Mouse (Mus musculus) stomach, embryonic 14.5 days (tissue): ENCODE measurements around the gene Tril. TPM values are rescaled to one million over a fixed set of nuclear protein-coding genes. Genes with fewer than 3 reads are reported as not detected.

ENCODE experiments used
- ATAC-seq: fragments of 200-750 bp; cut with Nextera tagmentation; 2 replicates; pipeline ENCODE4 v1.8.0; 2017; ENCODE audit warnings: low read depth, moderate TSS enrichment; ENCODE audit not compliant: insufficient number of reproducible peaks, insufficient read depth, low FRiP score
- H3K27ac ChIP-seq: fragments of 300-500 bp; sonication (generic); 2 replicates; pipeline ENCODE4 v1.5.1; 2014; ENCODE audit warnings: mild to moderate bottlenecking, low read length, moderate library complexity, mixed read lengths
- H3K27me3 ChIP-seq: fragments of 300-500 bp; sonication (generic); 2 replicates; pipeline ENCODE4 v1.6.1; 2014; ENCODE audit warnings: low read length, control low read depth, mixed read lengths; ENCODE audit not compliant: control insufficient read depth, insufficient read depth
- H3K36me3 ChIP-seq: fragments of 300-500 bp; sonication (generic); 2 replicates; pipeline ENCODE4 v1.6.1; 2014; ENCODE audit warnings: mild to moderate bottlenecking, control low read depth, low read length, moderate library complexity, mixed read lengths; ENCODE audit not compliant: control insufficient read depth, insufficient read depth
- H3K4me1 ChIP-seq: fragments of 300-500 bp; sonication (generic); 2 replicates; pipeline ENCODE4 v1.6.1; 2014; ENCODE audit warnings: low read length, control low read depth, mixed read lengths; ENCODE audit not compliant: control insufficient read depth, insufficient read depth
- H3K4me2 ChIP-seq: fragments of 300-500 bp; sonication (generic); replicated peaks from 2 replicates; pipeline ENCODE4 v1.6.1; 2014; ENCODE audit warnings: low read depth, low read length, control low read depth
- H3K4me3 ChIP-seq: fragments of 300-500 bp; sonication (generic); 2 replicates; pipeline ENCODE4 v1.5.1; 2014; ENCODE audit warnings: low read depth, low read length, control low read depth
- H3K9ac ChIP-seq: fragments of 300-500 bp; sonication (generic); replicated peaks from 2 replicates; pipeline ENCODE4 v1.6.1; 2014; ENCODE audit warnings: low read depth, mild to moderate bottlenecking, control low read depth, low read length, moderate library complexity, mixed read lengths
- H3K9me3 ChIP-seq: fragments of 300-500 bp; sonication (generic); 2 replicates; pipeline ENCODE4 v1.6.1; 2016; ENCODE audit warnings: low read depth, low read length, control low read depth; ENCODE audit not compliant: control insufficient read depth
- WGBS: fragments of 180-500 bp; shearing (Covaris S2); extraction: QIAGEN DNeasy Blood & Tissue Kit; methylation state at CpG from one replicate; pipeline ENCODE4 v1.1.7; 2014; 5-methylcytosine and 5-hydroxymethylcytosine counted together
- polyA plus RNA-seq: library from polyadenylated mRNA; unstranded; fragments of >200 nt; fragmentation: Nextera tagmentation; extraction: Ambion mirVana; gene quantifications from 2 replicates; pipeline ENCODE4 v1.2.1, GENCODE M21; 2014

Tril gene
- polyA plus RNA-seq, 1 experiment from 2014 or later, result 24.0 TPM

DNA sequence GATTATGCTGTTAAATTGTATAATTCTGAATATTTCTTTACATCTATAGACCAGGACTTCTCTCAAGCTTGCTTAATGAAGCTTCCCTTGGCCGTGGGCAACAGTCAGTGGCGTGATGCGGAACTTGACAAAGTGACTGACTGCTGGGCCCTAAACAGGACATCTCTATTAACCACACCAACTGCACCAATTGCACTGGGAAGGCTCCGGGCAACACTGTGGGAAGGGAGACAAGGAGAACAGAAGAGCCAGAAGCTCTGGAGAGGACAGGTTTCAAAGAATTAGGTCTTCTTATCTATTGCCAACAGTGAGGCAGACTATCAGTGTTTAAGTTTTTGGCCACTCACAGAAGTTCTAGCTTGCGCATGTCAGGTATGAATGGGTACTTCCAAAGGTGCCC is 38.4 kb downstream of the Tril start:
- Histone ChIP-seq H3K4me2 (no peak overlapping the region), H3K9me3 (no peaks in the 10 kb centered on the region), H3K36me3 (no peaks in the 10 kb centered on the region), H3K4me1 (no peaks in the 10 kb centered on the region), H3K27me3 (no peaks in the 10 kb centered on the region), H3K27ac (no peak overlapping the region), H3K4me3 (no peak overlapping the region), H3K9ac (no peak overlapping the region)
- ATAC-seq, result no peak
- WGBS, result 90% methylated on average over 5 of the region's 5 CpGs

GRCm38 (mm10) chr6:53781171-53781570 is 39.5 kb downstream of the Tril start:
- no peak overlapping the region for H3K27ac ChIP-seq
- H3K9me3 ChIP-seq, result no peaks in the 10 kb centered on the region
- no peak overlapping the region for H3K4me3 ChIP-seq
- H3K36me3 ChIP-seq, result no peaks in the 10 kb centered on the region
- no peak overlapping the region for H3K9ac ChIP-seq
- 8% methylated on average over 4 of the region's 4 CpGs for WGBS
- no peak for ATAC-seq
- H3K27me3 ChIP-seq, result no peaks in the 10 kb centered on the region
- H3K4me1 ChIP-seq, result no peaks in the 10 kb centered on the region
- no peak overlapping the region for H3K4me2 ChIP-seq

DNA sequence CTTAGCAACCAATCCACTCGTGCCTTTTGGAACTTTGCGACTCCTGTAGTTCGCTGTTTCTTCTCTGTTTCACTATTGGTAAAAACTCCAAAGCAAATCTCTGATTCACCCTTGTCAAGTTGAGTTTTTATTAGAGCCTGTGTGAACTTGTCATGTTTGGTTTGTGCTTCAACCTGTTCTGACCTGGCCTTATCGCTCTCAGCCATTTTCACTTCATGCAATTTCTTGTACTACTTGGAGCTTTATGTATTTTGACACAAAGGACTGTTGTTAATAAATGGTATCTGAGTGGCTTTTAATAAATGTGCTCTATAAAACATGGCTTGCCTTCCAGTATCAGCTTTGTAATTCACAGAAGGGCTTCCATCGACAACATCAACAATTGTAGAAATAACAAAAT is 40.6 kb downstream of the Tril start:
- no peak overlapping the region for H3K4me3 ChIP-seq
- no peaks in the 10 kb centered on the region for H3K9me3 ChIP-seq
- no peaks in the 10 kb centered on the region for H3K4me1 ChIP-seq
- H3K4me2 ChIP-seq, result no peak overlapping the region
- H3K27me3 ChIP-seq, result no peaks in the 10 kb centered on the region
- H3K36me3 ChIP-seq, result no peaks in the 10 kb centered on the region
- no peak for ATAC-seq
- H3K9ac ChIP-seq, result no peak overlapping the region
- 75% methylated on average over 5 of the region's 5 CpGs for WGBS
- peak overlapping the region; percentile 28; the same call in 1 of the 2 replicates for H3K27ac ChIP-seq

- no peak overlapping the region for H3K4me2 ChIP-seq
- no peaks in the 10 kb centered on the region for H3K9me3 ChIP-seq
- H3K36me3 ChIP-seq, result no peaks in the 10 kb centered on the region
- H3K4me3 ChIP-seq, result no peak overlapping the region
- H3K27ac ChIP-seq, result peak overlapping the region; percentile 18; the same call in 1 of the 2 replicates
- ATAC-seq, result no peak
- no peaks in the 10 kb centered on the region for H3K27me3 ChIP-seq
- no peak overlapping the region for H3K9ac ChIP-seq
- WGBS, result 64% methylated on average over 7 of the region's 7 CpGs
- H3K4me1 ChIP-seq, result no peaks in the 10 kb centered on the region
Observed at GRCm38 (mm10) chr6:53779526-53779925, 41.1 kb downstream of the Tril start.

DNA sequence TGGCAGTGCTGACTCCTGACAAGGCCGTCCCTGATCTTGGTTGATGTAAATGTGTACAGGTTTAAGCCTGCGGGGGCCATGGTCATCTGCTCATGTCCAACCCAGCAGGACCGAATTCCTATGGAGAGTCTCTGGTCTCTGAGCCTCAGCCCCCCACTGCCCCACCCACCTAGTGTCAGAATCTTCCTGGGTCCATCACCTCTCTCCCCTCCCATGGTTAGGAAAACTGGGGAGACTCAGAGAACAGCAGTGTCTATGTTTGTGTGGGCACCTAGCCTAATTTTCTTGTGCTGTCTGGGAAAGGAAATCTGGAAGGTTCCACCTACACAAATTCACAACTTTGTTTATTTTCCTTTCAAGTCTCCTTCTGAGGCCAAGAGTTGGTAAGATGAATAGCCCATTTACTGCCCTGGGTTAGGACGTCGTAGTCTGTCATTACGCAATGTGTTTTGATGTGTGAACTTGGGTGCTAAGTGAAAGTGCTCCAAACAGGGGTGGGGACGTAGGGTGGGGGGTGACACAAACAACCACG is 42.1 kb downstream of the Tril start:
- Histone ChIP-seq H3K4me2 (no peak overlapping the region), H3K4me1 (no peaks in the 10 kb centered on the region), H3K4me3 (no peak overlapping the region), H3K36me3 (no peaks in the 10 kb centered on the region), H3K27me3 (no peaks in the 10 kb centered on the region), H3K27ac (no peak overlapping the region), H3K9ac (no peak overlapping the region), H3K9me3 (no peaks in the 10 kb centered on the region)
- no peak for ATAC-seq
- WGBS, result 52% methylated on average over 8 of the region's 8 CpGs

- H3K27me3 ChIP-seq, result no peaks in the 10 kb centered on the region
- WGBS, result 86% methylated on average over 4 of the region's 4 CpGs
Observed at GRCm38 (mm10) chr6:53768275-53768674, 52.4 kb downstream of the Tril start.

GRCm38 (mm10) chr6:53766243-53766915 is 54.3 kb downstream of the Tril start:
- H3K4me3 ChIP-seq, result no peak overlapping the region
- ATAC-seq, result 0 out of 2 replicates have a peak, but pooled peaks have one; percentile 49
- no peaks in the 10 kb centered on the region for H3K36me3 ChIP-seq
- H3K27ac ChIP-seq, result no peak overlapping the region
- H3K9ac ChIP-seq, result no peak overlapping the region
- no peaks in the 10 kb centered on the region for H3K9me3 ChIP-seq
- WGBS, result 34% methylated on average over 10 of the region's 10 CpGs
- H3K4me1 ChIP-seq, result 0 out of 2 replicates have a peak, but pooled peaks cover 4% of the 10 kb centered on the region
- no peaks in the 10 kb centered on the region for H3K27me3 ChIP-seq
- H3K4me2 ChIP-seq, result no peak overlapping the region

More at GRCm38 (mm10) chr6:53768275-53768674, 52.4 kb downstream of the Tril start:
- no peak overlapping the region for H3K27ac ChIP-seq
- H3K4me2 ChIP-seq, result no peak overlapping the region
- H3K4me3 ChIP-seq, result no peak overlapping the region
- H3K4me1 ChIP-seq, result 0 out of 2 replicates have a peak, but pooled peaks cover 4% of the 10 kb centered on the region
- H3K36me3 ChIP-seq, result no peaks in the 10 kb centered on the region
- H3K9me3 ChIP-seq, result no peaks in the 10 kb centered on the region
- no peak for ATAC-seq
- H3K9ac ChIP-seq, result no peak overlapping the region

DNA sequence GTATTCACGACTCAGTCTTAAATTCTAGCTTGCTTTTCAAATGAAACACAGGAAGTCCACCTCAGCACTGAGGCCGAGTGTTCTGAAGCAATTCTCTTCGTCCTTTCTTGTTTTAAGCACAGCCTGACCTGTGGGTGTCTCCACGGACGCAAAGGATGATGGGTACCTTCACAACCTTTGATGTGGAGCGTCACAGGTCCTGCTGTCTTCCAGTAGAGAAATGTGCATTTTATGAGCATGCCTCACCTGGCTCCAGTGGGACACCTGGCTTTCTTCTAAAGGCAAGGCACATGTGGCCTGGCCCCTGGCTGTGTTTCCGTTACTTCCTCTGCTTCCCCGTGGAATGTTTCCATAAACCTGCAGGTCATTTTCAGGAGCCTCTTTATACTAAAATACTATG is 54.9 kb downstream of the Tril start:
- no peak overlapping the region for H3K27ac ChIP-seq
- 64% methylated on average over 8 of the region's 8 CpGs for WGBS
- H3K36me3 ChIP-seq, result no peaks in the 10 kb centered on the region
- H3K9me3 ChIP-seq, result no peaks in the 10 kb centered on the region
- no peak overlapping the region for H3K4me2 ChIP-seq
- no peak overlapping the region for H3K4me3 ChIP-seq
- H3K27me3 ChIP-seq, result no peaks in the 10 kb centered on the region
- no peak for ATAC-seq
- no peak overlapping the region for H3K9ac ChIP-seq
- H3K4me1 ChIP-seq, result 0 out of 2 replicates have a peak, but pooled peaks cover 6% of the 10 kb centered on the region
